Comparison of ENCODE assay signal across 33 mouse cellular contexts in the genomic region with DNA sequence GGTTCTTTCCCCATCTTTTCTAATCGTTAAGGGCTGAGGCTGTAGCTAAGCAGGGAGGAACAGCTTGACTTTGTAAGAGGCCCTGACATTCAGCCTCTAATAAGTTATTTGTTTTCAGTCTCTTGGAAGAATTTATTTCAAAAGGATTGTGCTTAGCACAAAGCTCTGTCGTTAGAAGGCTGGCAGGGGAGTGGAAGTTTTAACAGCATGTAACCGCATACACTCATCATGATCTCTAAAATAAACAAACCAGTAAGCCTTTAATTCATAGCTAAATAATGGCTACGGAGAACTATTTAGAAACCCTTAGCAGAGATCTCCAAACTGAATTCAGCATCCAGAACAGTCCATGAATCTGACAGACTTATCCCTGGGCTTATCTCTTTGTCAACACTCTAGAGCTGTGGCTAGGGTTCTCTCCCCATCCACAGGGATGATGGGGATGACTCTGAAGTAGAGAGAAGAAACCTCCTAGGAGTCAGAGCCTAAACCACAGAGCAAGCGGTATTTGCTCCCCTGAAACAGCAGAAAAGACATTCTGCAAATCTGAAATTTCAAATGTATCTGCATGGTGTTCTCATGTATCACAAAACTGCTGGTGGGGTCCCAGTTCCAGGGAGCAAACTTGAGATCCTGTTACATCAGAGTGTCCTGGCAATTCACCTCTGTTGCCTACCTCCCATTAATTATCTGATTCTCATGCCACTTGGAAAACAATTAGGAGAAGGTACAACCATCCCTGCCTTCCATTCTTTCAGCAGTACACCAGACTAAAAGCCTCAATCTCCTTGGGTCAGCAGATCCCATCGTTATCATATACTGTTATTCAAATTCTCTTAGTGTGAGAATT. TPM values are rescaled to one million over a fixed set of nuclear protein-coding genes. Genes with fewer than 3 reads are reported as not detected.
DNase-seq lines count a peak whose midpoint lies in the region; ATAC-seq and TF ChIP-seq lines count a peak whose summit lies in the region.
"Had no signal": no experiment of that assay in that cellular context is flagged by ENCODE, and none has a peak within 500 bp of the region (broad histone marks: within the 10 kb centered on the region; RNA-seq: fewer than 3 reads in every experiment).

No protein-coding gene starts in this region.

- POLR2A ChIA-PET in Patski (lab: Charles Lee), result no interaction called here

- no peak for TF ChIP-seq POLR2A in myocyte (IDR thresholded peaks at IDR 0.05; ENCODE audit: insufficient read length, low read depth)

- no peaks in the 10 kb centered on the region for H3K36me3 ChIP-seq in forebrain, embryonic 11.5 days (ENCODE audit: control insufficient read depth, insufficient read depth, low read length)
- H3K36me3 ChIP-seq in forebrain, postnatal 0 days (ENCODE audit: insufficient read depth), result no peaks in the 10 kb centered on the region
- no peaks in the 10 kb centered on the region for H3K36me3 ChIP-seq in kidney, postnatal 0 days (ENCODE audit: insufficient read depth, low read length)
- H3K36me3 ChIP-seq in myocyte (ENCODE audit: control insufficient read depth, insufficient read depth), result no peaks in the 10 kb centered on the region
- H3K36me3 ChIP-seq: embryonic facial prominence, embryonic 12.5 days; hindbrain, embryonic 15.5 days; limb, embryonic 10.5 days; midbrain, embryonic 10.5 days; neural tube, embryonic 12.5 days had no signal

- no peak for TF ChIP-seq CTCF in forebrain, postnatal 0 days (IDR thresholded peaks at IDR 0.05; ENCODE audit: low read depth)
- no peak for TF ChIP-seq CTCF in kidney, postnatal 0 days (IDR thresholded peaks at IDR 0.05; ENCODE audit: low read depth)
- no peak for TF ChIP-seq CTCF in Patski (IDR thresholded peaks at IDR 0.05)

- no peak overlapping the region for H3K4me3 ChIP-seq in forebrain, embryonic 11.5 days (ENCODE audit: low read depth, low read length)
- H3K4me3 ChIP-seq in forebrain, postnatal 0 days (ENCODE audit: low read depth, low read length), result no peak overlapping the region
- no peak overlapping the region for H3K4me3 ChIP-seq in kidney, postnatal 0 days (replicated peaks; ENCODE audit: low read depth, low read length)
- no peak overlapping the region for H3K4me3 ChIP-seq in myocyte
- H3K4me3 ChIP-seq: embryonic facial prominence, embryonic 12.5 days; hindbrain, embryonic 15.5 days; limb, embryonic 10.5 days; midbrain, embryonic 10.5 days; neural tube, embryonic 12.5 days had no signal

- no peak overlapping the region for H3K9ac ChIP-seq in forebrain, embryonic 11.5 days (ENCODE audit: low read length)
- H3K9ac ChIP-seq in forebrain, postnatal 0 days, result no peak overlapping the region
- no peak overlapping the region for H3K9ac ChIP-seq in kidney, postnatal 0 days (ENCODE audit: low read depth, low read length)
- H3K9ac ChIP-seq: embryonic facial prominence, embryonic 12.5 days; hindbrain, embryonic 15.5 days; neural tube, embryonic 12.5 days had no signal

- no peak overlapping the region for H3ac ChIP-seq in myocyte (ENCODE audit: control insufficient read depth, insufficient read length)

- 20% methylated on average over 6 of the region's 6 CpGs for WGBS in forebrain, embryonic 11.5 days
- 19% methylated on average over 6 of the region's 6 CpGs for whole genome bisulfite sequencing in forebrain, postnatal 0 days
- 23% methylated on average over 6 of the region's 6 CpGs for WGBS in kidney, postnatal 0 days

- no peak overlapping the region for H3K4me2 ChIP-seq in forebrain, embryonic 11.5 days (ENCODE audit: low read depth, low read length, severe bottlenecking)
- no peak overlapping the region for H3K4me2 ChIP-seq in forebrain, postnatal 0 days (ENCODE audit: low read depth)
- no peak overlapping the region for H3K4me2 ChIP-seq in kidney, postnatal 0 days (ENCODE audit: low read length)
- H3K4me2 ChIP-seq in myocyte (ENCODE audit: low read depth), result peak overlapping the region; percentile 12
- H3K4me2 ChIP-seq: embryonic facial prominence, embryonic 12.5 days; heart, embryonic 11.5 days; hindbrain, embryonic 15.5 days; neural tube, embryonic 12.5 days had no signal

- ATAC-seq in forebrain, embryonic 11.5 days (replicated peaks; ENCODE audit: low FRiP score), result peak; percentile 18; the same call in 1 of the 2 replicates
- no peak for ATAC-seq in forebrain, postnatal 0 days
- no peak; the same call in 1 of the 2 replicates for ATAC-seq in kidney, postnatal 0 days (replicated peaks; ENCODE audit: low FRiP score, low read depth)
- peak; percentile 96 for ATAC-seq in Patski
- ATAC-seq in inflammation-experienced regulatory T-cells, adult 6 months, result no peak
- ATAC-seq: forebrain, embryonic 16.5 days; intestine, postnatal 0 days had no signal

- in situ Hi-C loops in Patski (cut with MboI; ENCODE audit: low pct_unique_long_range_greater_than_20kb), result no loop called here

- H3K4me1 ChIP-seq in forebrain, embryonic 11.5 days (replicated peaks; ENCODE audit: control insufficient read depth, insufficient read depth, low read length), result no peaks in the 10 kb centered on the region; the same call in 1 of the 2 replicates
- no peaks in the 10 kb centered on the region for H3K4me1 ChIP-seq in forebrain, postnatal 0 days (ENCODE audit: insufficient read depth)
- H3K4me1 ChIP-seq in kidney, postnatal 0 days (replicated peaks; ENCODE audit: insufficient read depth, low read length), result no peaks in the 10 kb centered on the region
- H3K4me1 ChIP-seq: embryonic facial prominence, embryonic 12.5 days; hindbrain, embryonic 15.5 days; limb, embryonic 10.5 days; midbrain, embryonic 10.5 days; neural tube, embryonic 12.5 days had no signal

- no peaks in the 10 kb centered on the region for H3K27me3 ChIP-seq in forebrain, embryonic 11.5 days (ENCODE audit: control insufficient read depth, insufficient read depth, low read length)
- no peaks in the 10 kb centered on the region for H3K27me3 ChIP-seq in forebrain, postnatal 0 days (ENCODE audit: insufficient read depth, low read length)
- no peaks in the 10 kb centered on the region for H3K27me3 ChIP-seq in kidney, postnatal 0 days (ENCODE audit: insufficient read depth, low read length)
- no peaks in the 10 kb centered on the region for H3K27me3 ChIP-seq in Patski
- H3K27me3 ChIP-seq in myocyte (ENCODE audit: control insufficient read depth, insufficient read depth, insufficient read length), result no peaks in the 10 kb centered on the region
- H3K27me3 ChIP-seq: embryonic facial prominence, embryonic 12.5 days; hindbrain, embryonic 15.5 days; neural tube, embryonic 12.5 days had no signal

- CTCF ChIA-PET in Patski (lab: Charles Lee), result no interaction called here

- H3K9me3 ChIP-seq in forebrain, embryonic 11.5 days (ENCODE audit: control insufficient read depth, low read length), result no peaks in the 10 kb centered on the region
- no peaks in the 10 kb centered on the region for H3K9me3 ChIP-seq in forebrain, postnatal 0 days (ENCODE audit: low read length)
- no peaks in the 10 kb centered on the region for H3K9me3 ChIP-seq in kidney, postnatal 0 days (replicated peaks; ENCODE audit: low read length)
- H3K9me3 ChIP-seq: embryonic facial prominence, embryonic 12.5 days; hindbrain, embryonic 15.5 days; limb, embryonic 10.5 days; midbrain, embryonic 10.5 days; neural tube, embryonic 12.5 days had no signal

- H3K79me2 ChIP-seq in myocyte (ENCODE audit: control insufficient read depth, insufficient read depth), result no peaks in the 10 kb centered on the region

- H3K27ac ChIP-seq in forebrain, embryonic 11.5 days (ENCODE audit: low read depth, low read length), result no peak overlapping the region
- no peak overlapping the region for H3K27ac ChIP-seq in forebrain, postnatal 0 days (ENCODE audit: low read depth, low read length)
- H3K27ac ChIP-seq in kidney, postnatal 0 days, result no peak overlapping the region
- H3K27ac ChIP-seq: embryonic facial prominence, embryonic 12.5 days; hindbrain, embryonic 15.5 days; limb, embryonic 10.5 days; midbrain, embryonic 10.5 days; neural tube, embryonic 12.5 days had no signal

- DNase-seq in forebrain, embryonic 11.5 days (ENCODE audit: low spot score), result no peak
- DNase-seq in forebrain, postnatal 0 days, result no peak
- peak; percentile 89 for DNase-seq in kidney, postnatal 0 days (ENCODE audit: low spot score)
- DNase-seq in kidney, adult 9 months, result no peak
- peak; percentile 42 for DNase-seq in Patski (ENCODE audit: low read depth, low spot score)
- no peak for DNase-seq in layer of hippocampus, adult 9-11 months
- DNase-seq: adrenal gland, adult 2 months; cerebellum, adult 18-20 months; cerebellum, postnatal 25 days; gastrocnemius, postnatal 14 days; heart, adult 11 months; liver; lung, postnatal 10 days; right cerebral cortex, postnatal 25 days; spleen, adult 18-20 months; thymus, adult 2 months had no signal

TF ChIP-seq in myocyte, 11 proteins besides CTCF, POLR2A, EP300 and RAD21:
- no peak for TF ChIP-seq TCF3 (IDR thresholded peaks at IDR 0.05; ENCODE audit: insufficient read length, low read depth)
- TF ChIP-seq CEBPB (IDR thresholded peaks at IDR 0.05; ENCODE audit: insufficient read depth, poor library complexity, severe bottlenecking), result no peak
- no peak for TF ChIP-seq MYOG (IDR thresholded peaks at IDR 0.05; ENCODE audit: control insufficient read depth in 1 of 3, insufficient read depth in 1 of 3, insufficient read length in 2 of 3, low read depth in 2 of 3)
- TF ChIP-seq E2F4 (IDR thresholded peaks at IDR 0.05; ENCODE audit: insufficient read depth), result no peak
- TF ChIP-seq POLR2AphosphoS2 (IDR thresholded peaks at IDR 0.05; ENCODE audit: insufficient read length, low read depth), result no peak
- TF ChIP-seq MYOD1 (IDR thresholded peaks at IDR 0.05; ENCODE audit: control insufficient read depth in 1 of 3, insufficient read length in 2 of 3, low read depth in 2 of 3), result no peak
- TF ChIP-seq USF1 (IDR thresholded peaks at IDR 0.05; ENCODE audit: low read depth), result no peak
- TF ChIP-seq MAX (IDR thresholded peaks at IDR 0.05; ENCODE audit: low read depth), result no peak
- TF ChIP-seq SRF (IDR thresholded peaks at IDR 0.05; ENCODE audit: control insufficient read depth, insufficient read length, low read depth), result no peak
- no peak for TF ChIP-seq TCF12 (IDR thresholded peaks at IDR 0.05; ENCODE audit: insufficient read depth, poor library complexity, severe bottlenecking)
- TF ChIP-seq REST (IDR thresholded peaks at IDR 0.05; ENCODE audit: insufficient read depth, insufficient read length), result no peak

RNA-seq across cellular contexts. Expression of gene Crygf, which starts 0.7 kb away (rescaled TPM):
- not detected in 2 replicates for polyA plus RNA-seq in forebrain, embryonic 11.5 days (2014; fragmentation: Nextera tagmentation; extraction: Ambion mirVana)
- not detected in 2 replicates for total RNA-seq in forebrain, postnatal 0 days (2014; rRNA removed)
- polyA plus RNA-seq in forebrain, postnatal 0 days (2015; fragmentation: Nextera tagmentation; extraction: Ambion mirVana), result not detected in 2 replicates
- polyA plus RNA-seq in kidney, postnatal 0 days (2015; fragmentation: Nextera tagmentation; extraction: Ambion mirVana), result not detected in 2 replicates
- not detected for polyA plus RNA-seq in Patski (2021)
- polyA plus RNA-seq in myocyte (2012; fragmentation: generic; extraction: Trizol), result not detected
- not detected for polyA plus RNA-seq in inflammation-experienced regulatory T-cells, adult 6 months (2017; shearing (Covaris generic))
- total RNA-seq: adrenal gland, adult 2 months; adrenal gland, postnatal 4 days; ES-E14; gastrocnemius, postnatal 14 days; hematopoietic stem cell, adult 5-6 weeks; layer of hippocampus, postnatal 25 days had no signal
- polyA plus RNA-seq: adrenal gland, adult 2 months; forebrain, embryonic 16.5 days; heart, embryonic 11.5 days; heart, postnatal 0 days; hindbrain, embryonic 15.5 days; intestine, postnatal 0 days; limb, embryonic 10.5 days; liver, embryonic 16.5 days; midbrain, embryonic 10.5 days; neural tube, embryonic 12.5 days; urinary bladder, adult 2 months had no signal

Comparison
In these comparisons a context has a peak if more than half of its experiments do, and no peak if none do; other contexts are left out.
1. ATAC-seq: peak in forebrain, embryonic 11.5 days (single experiment) and Patski (single experiment); none in forebrain, postnatal 0 days (single experiment), kidney, postnatal 0 days (single experiment) and inflammation-experienced regulatory T-cells, adult 6 months (single experiment).
2. DNase-seq: peak in kidney, postnatal 0 days (single experiment) and Patski (single experiment); none in forebrain, embryonic 11.5 days (single experiment), forebrain, postnatal 0 days (single experiment), kidney, adult 9 months (single experiment) and layer of hippocampus, adult 9-11 months (single experiment).